Mouse (Mus musculus) frontal cortex, postnatal 14 days (tissue): ENCODE measurements around the gene Rnf212.

Experiments
- DNase-seq, 2 experiments: peaks; one replicate each; pipeline ENCODE4 v3.0.0; 2022; ENCODE audit warnings: low spot score in 2 of 2

Rnf212 gene

GRCm38 (mm10) chr5:108713096-108713495, 61.7 kb downstream of the Rnf212 start:
- no peak for DNase-seq

GRCm38 (mm10) chr5:108711968-108712367, 62.8 kb downstream of the Rnf212 start:
- no peak for DNase-seq

- no peak for DNase-seq
Observed at GRCm38 (mm10) chr5:108708981-108709731, 65.6 kb downstream of the Rnf212 start.

GRCm38 (mm10) chr5:108708419-108708818, 66.4 kb downstream of the Rnf212 start:
- DNase-seq = no peak

GRCm38 (mm10) chr5:108707758-108708157, 67.0 kb downstream of the Rnf212 start:
- DNase-seq = no peak

GRCm38 (mm10) chr5:108703754-108704626, 70.8 kb downstream of the Rnf212 start:
- DNase-seq = no peak

GRCm38 (mm10) chr5:108701341-108702021, 73.3 kb downstream of the Rnf212 start:
- no peak for DNase-seq

GRCm38 (mm10) chr5:108700346-108700745, 74.4 kb downstream of the Rnf212 start:
- DNase-seq = no peak

GRCm38 (mm10) chr5:108697341-108697753, 77.4 kb downstream of the Rnf212 start:
- DNase-seq = peak; percentile 55 to 62

GRCm38 (mm10) chr5:108696542-108696941, 78.2 kb downstream of the Rnf212 start:
- no peak for DNase-seq

GRCm38 (mm10) chr5:108695861-108696260, 78.9 kb downstream of the Rnf212 start:
- no peak for DNase-seq

GRCm38 (mm10) chr5:108694352-108695261, 80.2 kb downstream of the Rnf212 start:
- DNase-seq = no peak

GRCm38 (mm10) chr5:108693872-108694288, 80.9 kb downstream of the Rnf212 start:
- peak in 1 of 2 experiments; percentile 65 for DNase-seq

- DNase-seq = no peak
Observed at GRCm38 (mm10) chr5:108692271-108692670, 82.5 kb downstream of the Rnf212 start, which contains the start of gene Fgfrl1. TSS of gene Fgfrl1 (plus strand) at chr5:108692382.

GRCm38 (mm10) chr5:108691152-108691551, 83.6 kb downstream of the Rnf212 start:
- no peak for DNase-seq

- DNase-seq = no peak
Observed at GRCm38 (mm10) chr5:108689091-108689490, 85.7 kb downstream of the Rnf212 start.

- DNase-seq = no peak
Observed at GRCm38 (mm10) chr5:108680871-108681270, 93.9 kb downstream of the Rnf212 start.

- DNase-seq = no peak
Observed at GRCm38 (mm10) chr5:108679909-108680308, 94.9 kb downstream of the Rnf212 start.
